Mouse (Mus musculus) lung, embryonic 16.5 days (tissue): Measurements from ENCODE around the gene Hacd2. TPM values are rescaled to one million over a fixed set of nuclear protein-coding genes. Genes with fewer than 3 reads are reported as not detected.

Source experiments
- ATAC-seq: fragments of 200-750 bp; cut with Nextera tagmentation; 2 replicates; pipeline ENCODE4 v1.8.0; 2017; ENCODE audit warnings: low read depth, mild to moderate bottlenecking, moderate library complexity
- H3K27ac ChIP-seq: fragments of 300-500 bp; sonication (generic); 2 replicates; pipeline ENCODE4 v1.5.1; 2014; ENCODE audit warnings: mild to moderate bottlenecking, control low read depth, low read length
- H3K27me3 ChIP-seq: fragments of 300-500 bp; sonication (generic); 2 replicates; pipeline ENCODE4 v1.6.1; 2014; ENCODE audit warnings: low read depth, low read length, mixed read lengths; ENCODE audit not compliant: control insufficient read depth, insufficient read depth
- H3K36me3 ChIP-seq: fragments of 300-500 bp; sonication (generic); 2 replicates; pipeline ENCODE4 v1.6.1; 2014; ENCODE audit warnings: low read length; ENCODE audit not compliant: control insufficient read depth, insufficient read depth
- H3K4me1 ChIP-seq: fragments of 300-500 bp; sonication (generic); replicated peaks from 2 replicates; pipeline ENCODE4 v1.6.1; 2014; ENCODE audit warnings: low read length, mixed read lengths; ENCODE audit not compliant: control insufficient read depth, insufficient read depth
- H3K4me2 ChIP-seq: fragments of 300-500 bp; sonication (generic); 2 replicates; pipeline ENCODE4 v1.6.1; 2014; ENCODE audit warnings: low read depth, low read length, control low read depth
- H3K4me3 ChIP-seq: fragments of 300-500 bp; sonication (generic); 2 replicates; pipeline ENCODE4 v1.5.1; 2014; ENCODE audit warnings: mild to moderate bottlenecking, low read length, control low read depth
- H3K9ac ChIP-seq: fragments of 300-500 bp; sonication (generic); 2 replicates; pipeline ENCODE4 v1.6.1; 2014; ENCODE audit warnings: low read length, control low read depth
- H3K9me3 ChIP-seq: fragments of 300-500 bp; sonication (generic); 2 replicates; pipeline ENCODE4 v1.6.1; 2016; ENCODE audit warnings: low read length; ENCODE audit not compliant: control insufficient read depth
- WGBS: fragments of 180-500 bp; shearing (Covaris S2); extraction: QIAGEN DNeasy Blood & Tissue Kit; methylation state at CpG from one replicate; pipeline ENCODE4 v1.1.7; 2014; 5-methylcytosine and 5-hydroxymethylcytosine counted together
- polyA plus RNA-seq: library from polyadenylated mRNA; unstranded; fragments of >200 nt; fragmentation: Nextera tagmentation; extraction: Ambion mirVana; gene quantifications from 2 replicates; pipeline ENCODE4 v1.2.1, GENCODE M21; 2015

Gene Hacd2
- polyA plus RNA-seq, 1 experiment from 2014 or later, result 78.2 TPM

DNA sequence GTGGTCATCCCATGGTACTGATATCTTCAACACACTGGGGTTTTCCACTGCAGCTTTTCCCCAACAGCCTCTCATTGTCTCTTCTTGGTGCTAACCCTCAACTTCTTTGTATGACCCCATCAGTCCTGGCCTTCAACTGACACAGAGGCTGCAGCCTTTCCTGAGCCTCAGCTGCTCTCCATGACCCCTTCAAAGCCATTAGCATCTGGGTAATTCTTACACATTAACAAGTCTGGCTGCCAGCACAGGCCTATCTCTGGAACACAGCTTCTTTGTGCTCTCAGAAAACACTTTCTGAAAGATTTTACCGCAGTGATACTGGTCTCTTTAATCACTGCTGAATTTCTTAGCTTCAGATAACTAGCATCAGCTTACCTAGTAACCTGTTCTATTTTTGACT is 17.9 kb downstream of the Hacd2 start:
- Histone ChIP-seq H3K27me3 (no peaks in the 10 kb centered on the region), H3K27ac (no peak overlapping the region), H3K36me3 (peaks cover under 1% of the 10 kb centered on the region; the same call in 1 of the 2 replicates), H3K4me1 (no peaks in the 10 kb centered on the region), H3K4me2 (no peak overlapping the region), H3K9ac (no peak overlapping the region), H3K9me3 (no peaks in the 10 kb centered on the region), H3K4me3 (no peak overlapping the region)
- no peak for ATAC-seq
- 85% methylated on average over 1 of the region's 1 CpGs for WGBS

DNA sequence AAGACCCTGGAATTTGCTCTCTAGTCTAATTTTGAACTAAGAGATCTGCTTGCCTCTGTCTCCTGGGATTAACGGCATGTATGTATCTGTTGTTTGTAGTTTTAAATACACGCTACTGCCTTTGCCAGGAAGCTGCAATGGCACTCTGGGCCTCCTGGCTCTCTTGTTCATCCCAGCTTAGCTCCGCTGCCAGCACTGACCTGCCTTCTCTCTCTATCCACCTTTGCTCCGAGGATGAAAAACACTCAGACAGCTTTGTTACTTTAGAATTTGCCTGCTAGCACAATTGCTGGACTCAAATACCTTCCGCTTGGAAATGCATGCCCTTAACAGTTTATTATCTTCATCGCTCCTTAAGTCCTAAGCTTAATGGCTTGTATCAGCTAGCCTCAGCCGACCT is 18.8 kb downstream of the Hacd2 start:
- H3K4me2 ChIP-seq, result no peak overlapping the region
- H3K9ac ChIP-seq, result no peak overlapping the region
- WGBS, result 92% methylated on average over 7 of the region's 7 CpGs
- no peak for ATAC-seq
- no peaks in the 10 kb centered on the region for H3K36me3 ChIP-seq
- no peak overlapping the region for H3K27ac ChIP-seq
- H3K9me3 ChIP-seq, result no peaks in the 10 kb centered on the region
- H3K4me1 ChIP-seq, result no peaks in the 10 kb centered on the region
- no peak overlapping the region for H3K4me3 ChIP-seq
- H3K27me3 ChIP-seq, result no peaks in the 10 kb centered on the region

DNA sequence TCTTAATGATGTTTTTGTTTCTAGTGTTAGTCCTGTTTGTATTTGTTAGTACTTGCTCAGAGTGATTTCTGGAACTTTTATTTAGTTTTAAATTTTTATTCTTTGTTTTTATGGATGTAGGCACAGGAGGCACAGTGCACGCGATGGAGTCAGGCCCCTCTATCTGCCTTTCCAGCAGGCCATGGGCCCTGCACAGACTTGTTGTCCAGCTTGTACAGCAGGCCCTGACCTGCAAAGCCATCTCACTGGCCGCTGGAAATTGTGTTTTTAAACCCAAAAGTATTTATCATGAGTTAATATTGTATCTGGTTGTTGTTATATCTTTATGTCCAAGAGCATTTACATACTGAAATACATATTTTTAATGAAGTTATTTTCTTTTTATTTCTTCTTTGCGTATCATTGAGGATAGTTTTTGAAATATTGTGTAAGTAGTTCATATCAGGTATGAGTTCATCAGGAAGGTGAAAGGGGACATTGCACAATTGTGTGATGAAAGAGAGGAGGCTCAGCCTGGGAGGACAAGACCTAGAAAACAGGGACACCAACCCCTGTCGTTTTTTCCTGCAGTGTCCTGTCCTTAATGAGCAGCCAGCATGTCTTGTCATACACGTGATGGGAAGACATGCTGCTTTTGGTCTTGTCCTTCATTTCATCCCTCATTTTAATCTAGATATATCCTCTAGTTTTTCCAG is 24.0 kb downstream of the Hacd2 start:
- H3K4me2 ChIP-seq, result no peak overlapping the region
- H3K9ac ChIP-seq, result no peak overlapping the region
- H3K9me3 ChIP-seq, result no peaks in the 10 kb centered on the region
- WGBS, result 80% methylated on average over 6 of the region's 6 CpGs
- no peak overlapping the region for H3K27ac ChIP-seq
- H3K36me3 ChIP-seq, result no peaks in the 10 kb centered on the region
- no peak overlapping the region for H3K4me3 ChIP-seq
- no peak for ATAC-seq
- H3K4me1 ChIP-seq, result no peaks in the 10 kb centered on the region
- H3K27me3 ChIP-seq, result no peaks in the 10 kb centered on the region

DNA sequence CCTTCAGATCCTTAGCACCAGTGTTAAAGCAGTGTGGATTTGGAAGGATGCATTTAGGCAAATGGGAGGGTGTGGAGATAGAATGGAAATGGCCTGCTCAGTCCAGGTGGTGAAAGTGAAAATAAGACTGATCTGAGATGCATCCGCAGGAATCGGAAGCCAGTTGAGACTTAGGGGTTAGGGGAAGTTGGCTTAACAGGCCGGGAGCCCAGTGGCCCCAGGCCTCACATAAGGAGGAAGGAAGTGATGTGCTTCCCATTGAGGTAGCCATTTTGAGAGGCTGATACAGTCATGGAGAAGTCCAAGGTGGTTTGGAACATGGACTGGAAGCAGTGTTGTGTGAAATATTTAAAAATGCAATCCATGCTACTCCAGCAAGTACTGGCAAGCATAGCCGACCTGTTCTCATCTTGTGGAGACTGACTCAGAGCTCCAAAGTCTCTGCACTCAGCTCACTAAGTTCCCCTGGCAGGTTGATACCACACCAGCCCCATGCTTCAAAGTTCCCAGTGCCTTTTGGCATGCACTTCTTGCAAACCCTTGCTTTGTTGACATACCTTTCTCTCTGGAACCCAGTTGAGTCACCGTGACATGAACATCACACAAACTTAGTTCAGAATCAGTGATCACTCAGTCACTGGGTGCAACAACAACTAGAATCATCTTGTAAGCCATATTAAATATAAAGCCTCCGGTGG is 25.2 kb downstream of the Hacd2 start:
- Histone ChIP-seq H3K4me2 (no peak overlapping the region), H3K27ac (no peak overlapping the region), H3K9ac (no peak overlapping the region), H3K27me3 (no peaks in the 10 kb centered on the region), H3K4me1 (no peaks in the 10 kb centered on the region; the same call in 1 of the 2 replicates), H3K36me3 (no peaks in the 10 kb centered on the region), H3K4me3 (no peak overlapping the region), H3K9me3 (no peaks in the 10 kb centered on the region)
- no peak for ATAC-seq
- 79% methylated on average over 6 of the region's 6 CpGs for WGBS

DNA sequence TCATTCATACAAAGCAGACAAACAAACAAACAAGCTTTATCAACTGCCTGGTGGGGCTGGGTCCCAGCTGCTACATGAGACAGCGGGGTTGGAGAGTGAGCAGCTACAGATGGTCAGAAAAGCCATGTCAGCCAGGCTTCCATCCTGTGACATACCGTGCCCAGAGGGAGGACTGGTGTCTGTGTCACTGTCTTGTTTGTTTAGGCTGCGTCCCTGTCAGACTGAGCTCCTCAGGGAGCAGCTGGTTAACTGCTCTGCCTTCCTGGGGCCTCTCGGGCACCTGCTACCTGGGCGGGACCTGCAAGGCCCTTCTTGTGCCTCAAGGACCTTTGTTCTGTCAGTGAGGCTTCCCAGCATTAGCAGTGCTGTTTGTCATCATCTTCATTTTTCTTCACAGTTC is 28.8 kb downstream of the Hacd2 start:
- no peak overlapping the region for H3K9ac ChIP-seq
- 50% methylated on average over 5 of the region's 5 CpGs for WGBS
- no peaks in the 10 kb centered on the region for H3K27me3 ChIP-seq
- H3K4me2 ChIP-seq, result no peak overlapping the region
- no peak overlapping the region for H3K4me3 ChIP-seq
- ATAC-seq, result no peak
- H3K9me3 ChIP-seq, result no peaks in the 10 kb centered on the region
- H3K27ac ChIP-seq, result no peak overlapping the region
- H3K4me1 ChIP-seq, result no peaks in the 10 kb centered on the region; the same call in 1 of the 2 replicates
- H3K36me3 ChIP-seq, result no peaks in the 10 kb centered on the region

DNA sequence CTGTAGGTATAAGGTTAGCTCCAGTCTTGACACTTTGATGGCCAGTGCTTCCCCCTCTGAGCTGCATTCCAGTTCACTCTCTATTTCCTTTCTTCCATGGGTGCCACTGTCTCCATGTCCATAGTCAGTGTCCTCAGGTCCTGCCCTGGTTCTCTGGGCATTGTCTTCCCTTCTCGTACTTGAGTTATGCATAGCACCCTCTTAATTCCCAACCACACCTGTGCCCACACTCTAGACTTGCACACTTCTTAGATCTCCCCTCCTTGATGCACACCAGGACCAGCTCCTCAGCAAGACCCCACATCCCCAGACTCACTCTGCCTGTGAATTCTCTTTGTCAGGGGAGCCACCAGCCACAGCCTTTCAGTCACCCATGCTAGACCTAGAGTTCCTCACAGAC is 30.0 kb downstream of the Hacd2 start:
- 87% methylated on average over 1 of the region's 1 CpGs for WGBS
- ATAC-seq, result no peak
- no peaks in the 10 kb centered on the region; the same call in 1 of the 2 replicates for H3K4me1 ChIP-seq

DNA sequence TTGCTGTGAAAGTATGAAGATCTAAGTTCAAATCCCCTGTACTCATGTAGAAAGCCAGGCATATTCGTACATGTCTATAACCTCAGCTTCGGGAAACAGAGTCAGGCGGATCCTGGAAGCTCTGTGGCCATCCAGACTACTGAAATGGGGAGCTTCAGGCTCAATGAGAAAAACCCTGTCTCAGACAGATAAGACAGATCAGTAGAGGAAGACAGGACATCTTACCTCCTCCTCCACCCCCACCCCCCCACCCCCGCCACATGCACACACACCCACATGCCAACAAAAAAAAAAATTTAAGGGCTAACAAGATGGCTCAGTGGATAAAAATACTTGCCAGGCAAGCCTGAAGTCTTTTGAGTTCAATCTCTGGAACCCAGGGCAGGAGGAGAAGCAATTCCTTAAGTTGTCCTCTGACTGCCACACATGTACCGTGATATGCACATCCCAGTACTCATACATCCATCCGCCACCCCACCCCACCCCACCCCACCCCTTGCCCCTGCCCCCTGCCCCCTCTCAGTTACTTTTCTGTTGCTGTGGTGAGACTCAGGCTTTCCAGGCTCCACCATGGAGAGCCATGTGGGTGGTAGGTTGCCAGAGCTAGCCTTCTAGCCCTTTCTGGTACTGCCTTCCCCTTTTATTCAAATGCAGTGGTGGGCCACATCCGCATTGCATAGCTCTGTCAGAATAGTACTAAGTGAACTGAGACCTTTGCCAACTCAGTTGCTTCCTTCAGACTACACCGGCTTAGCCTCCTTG is 32.4 kb downstream of the Hacd2 start:
- ATAC-seq, result no peak
- H3K36me3 ChIP-seq, result no peaks in the 10 kb centered on the region
- H3K4me2 ChIP-seq, result no peak overlapping the region
- H3K27ac ChIP-seq, result no peak overlapping the region
- no peaks in the 10 kb centered on the region for H3K27me3 ChIP-seq
- no peak overlapping the region for H3K4me3 ChIP-seq
- no peaks in the 10 kb centered on the region; the same call in 1 of the 2 replicates for H3K4me1 ChIP-seq
- 91% methylated on average over 8 of the region's 8 CpGs for WGBS
- H3K9me3 ChIP-seq, result no peaks in the 10 kb centered on the region
- H3K9ac ChIP-seq, result no peak overlapping the region

More for the DNA sequence above, 30.0 kb downstream of the Hacd2 start:
- Histone ChIP-seq H3K4me3 (no peak overlapping the region), H3K27ac (no peak overlapping the region), H3K27me3 (no peaks in the 10 kb centered on the region), H3K4me2 (no peak overlapping the region), H3K9ac (no peak overlapping the region), H3K9me3 (no peaks in the 10 kb centered on the region), H3K36me3 (no peaks in the 10 kb centered on the region)

DNA sequence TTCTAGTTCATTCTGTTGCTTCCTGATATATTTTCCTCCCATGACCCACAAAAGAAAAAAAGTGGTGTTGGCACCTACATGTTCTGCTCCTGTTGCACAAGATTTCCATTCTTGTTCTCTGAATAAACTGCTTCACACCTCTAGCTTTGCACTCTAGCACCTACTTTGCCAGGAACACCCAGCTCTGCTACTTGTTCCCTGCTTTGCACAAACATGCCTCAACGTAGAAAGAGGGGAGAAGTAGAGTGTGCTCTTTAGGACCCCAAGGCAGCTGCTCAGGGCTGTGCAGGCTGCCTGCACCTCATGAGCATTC is 32.9 kb downstream of the Hacd2 start:
- H3K4me3 ChIP-seq, result no peak overlapping the region
- WGBS, result 36% methylated on average over 1 of the region's 1 CpGs
- no peaks in the 10 kb centered on the region for H3K9me3 ChIP-seq
- H3K4me1 ChIP-seq, result no peaks in the 10 kb centered on the region; the same call in 1 of the 2 replicates
- H3K36me3 ChIP-seq, result no peaks in the 10 kb centered on the region
- H3K27me3 ChIP-seq, result no peaks in the 10 kb centered on the region
- ATAC-seq, result no peak
- no peak overlapping the region for H3K9ac ChIP-seq
- no peak overlapping the region for H3K4me2 ChIP-seq
- no peak overlapping the region for H3K27ac ChIP-seq

DNA sequence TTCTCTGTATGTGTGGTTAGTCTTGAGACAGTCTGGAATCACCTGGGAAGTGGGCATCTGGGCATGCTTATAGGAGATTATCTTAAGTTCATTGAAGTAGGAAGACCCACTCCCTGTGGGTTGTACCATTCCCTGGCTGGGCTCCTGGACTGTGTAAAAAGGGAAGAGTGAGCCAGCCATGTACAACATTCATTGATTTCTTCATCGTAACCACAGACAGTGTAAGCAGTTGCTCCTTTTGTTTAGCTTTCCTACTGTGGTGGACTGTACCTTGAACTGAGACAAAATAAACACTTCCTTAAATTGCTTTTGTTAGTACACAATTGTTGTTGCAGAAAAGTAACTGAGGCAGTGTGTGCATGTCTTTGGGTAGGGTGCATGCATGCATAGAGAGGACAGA is 33.6 kb downstream of the Hacd2 start:
- H3K4me2 ChIP-seq, result no peak overlapping the region
- no peak overlapping the region for H3K27ac ChIP-seq
- H3K27me3 ChIP-seq, result no peaks in the 10 kb centered on the region
- no peak overlapping the region for H3K4me3 ChIP-seq
- H3K4me1 ChIP-seq, result no peaks in the 10 kb centered on the region; the same call in 1 of the 2 replicates
- no peaks in the 10 kb centered on the region for H3K36me3 ChIP-seq
- ATAC-seq, result no peak
- WGBS, result 93% methylated on average over 1 of the region's 1 CpGs
- no peaks in the 10 kb centered on the region for H3K9me3 ChIP-seq
- H3K9ac ChIP-seq, result no peak overlapping the region
